Mouse (Mus musculus): ENCODE data around the gene Rbfox3. TPM values are rescaled to one million over a fixed set of nuclear protein-coding genes. Genes with fewer than 3 reads are reported as not detected.

Rbfox3 gene
- polyA plus RNA-seq, 1 experiment, result not detected

DNA sequence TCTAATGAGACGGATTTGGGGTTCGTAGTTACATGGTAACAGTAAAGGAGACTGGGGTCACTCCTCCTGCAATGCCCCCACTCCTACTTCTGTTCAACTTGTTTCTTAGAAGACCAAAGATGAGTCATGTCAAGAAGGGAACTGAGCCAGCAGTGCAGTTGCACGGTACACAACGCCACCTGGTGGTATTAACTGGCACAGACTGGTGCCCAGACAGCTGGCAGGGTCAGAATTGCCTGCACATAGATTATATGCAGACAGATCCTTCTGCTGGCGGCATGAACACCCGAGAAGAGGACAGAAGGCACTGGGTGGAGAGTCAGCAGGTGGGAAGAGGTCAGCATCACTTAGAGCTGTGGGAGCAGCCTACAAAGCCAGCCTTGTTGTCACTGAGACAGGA, 171.4 kb downstream of the Rbfox3 start:
- WGBS, result 10% methylated on average over 6 of the region's 6 CpGs
- Histone ChIP-seq H3K4me3 (replicated peaks; ENCODE audit: control insufficient read depth, low read depth, low read length) (no peak overlapping the region), H3K27ac (ENCODE audit: control insufficient read depth, insufficient read depth, low read depth, low read length, poor library complexity) (no peak overlapping the region), H3K4me1 (ENCODE audit: control insufficient read depth, insufficient read depth, low read length) (no peaks in the 10 kb centered on the region)
- TF ChIP-seq POLR2A (IDR thresholded peaks at IDR 0.05; ENCODE audit: borderline replicate concordance, control insufficient read depth, low read depth, low read length) (no peak), CTCF (IDR thresholded peaks at IDR 0.05; ENCODE audit: control insufficient read depth, insufficient read depth, low read length) (peak; percentile 57)

DNA sequence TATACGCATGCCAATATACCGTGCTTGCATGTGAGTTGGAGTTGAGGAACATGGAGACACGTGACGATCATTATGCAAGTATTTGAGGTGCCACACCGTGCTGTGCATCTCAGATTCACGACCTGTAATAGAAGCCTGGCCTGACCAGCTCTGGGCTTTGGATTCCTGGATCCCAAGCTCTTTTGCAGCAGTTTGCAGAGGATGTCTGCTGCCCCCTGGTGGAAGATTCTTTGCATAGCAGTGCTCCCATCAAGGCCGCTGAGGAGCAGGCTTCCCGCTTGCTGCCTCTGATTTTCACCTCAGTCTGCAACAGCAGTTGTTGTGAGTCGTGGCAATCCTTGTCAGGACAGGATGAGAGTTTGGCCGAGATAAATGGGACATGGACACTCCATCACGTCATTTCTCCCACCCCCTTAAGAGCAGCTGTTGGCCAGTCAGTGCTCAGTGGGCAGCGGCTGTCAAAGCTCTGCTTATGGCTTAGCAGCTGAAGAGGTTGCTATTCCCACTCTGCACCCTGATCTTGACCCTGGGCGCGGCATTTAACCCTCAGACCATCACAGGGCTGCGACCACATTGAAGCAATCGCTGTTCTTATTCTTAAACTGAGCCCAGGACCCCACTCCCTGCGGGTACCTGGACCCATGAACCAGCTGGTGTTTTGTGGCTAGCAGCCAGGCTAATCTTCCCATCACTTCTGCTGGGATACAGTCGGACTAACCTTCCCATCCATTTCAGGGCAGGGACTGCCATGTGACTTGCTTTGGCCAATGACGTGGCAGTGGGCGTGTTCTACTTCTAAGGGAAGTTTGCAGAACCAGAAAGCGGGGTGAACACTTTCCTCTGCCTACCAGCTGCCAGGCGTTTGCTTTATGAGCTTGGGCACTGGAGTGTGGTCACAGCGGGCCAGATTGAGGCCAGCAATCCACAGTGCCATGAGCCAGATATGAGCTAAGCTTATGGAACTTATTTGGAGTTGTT, 172.3 kb downstream of the Rbfox3 start:
- TF ChIP-seq CTCF (IDR thresholded peaks at IDR 0.05; ENCODE audit: control insufficient read depth, insufficient read depth, low read length) (peak; percentile 78), POLR2A (IDR thresholded peaks at IDR 0.05; ENCODE audit: borderline replicate concordance, control insufficient read depth, low read depth, low read length) (no peak)
- WGBS, result 13% methylated on average over 23 of the region's 23 CpGs
- no peak overlapping the region for H3K4me3 ChIP-seq (replicated peaks; ENCODE audit: control insufficient read depth, low read depth, low read length)
- H3K27ac ChIP-seq (ENCODE audit: control insufficient read depth, insufficient read depth, low read depth, low read length, poor library complexity), result no peak overlapping the region
- no peaks in the 10 kb centered on the region for H3K4me1 ChIP-seq (ENCODE audit: control insufficient read depth, insufficient read depth, low read length)

DNA sequence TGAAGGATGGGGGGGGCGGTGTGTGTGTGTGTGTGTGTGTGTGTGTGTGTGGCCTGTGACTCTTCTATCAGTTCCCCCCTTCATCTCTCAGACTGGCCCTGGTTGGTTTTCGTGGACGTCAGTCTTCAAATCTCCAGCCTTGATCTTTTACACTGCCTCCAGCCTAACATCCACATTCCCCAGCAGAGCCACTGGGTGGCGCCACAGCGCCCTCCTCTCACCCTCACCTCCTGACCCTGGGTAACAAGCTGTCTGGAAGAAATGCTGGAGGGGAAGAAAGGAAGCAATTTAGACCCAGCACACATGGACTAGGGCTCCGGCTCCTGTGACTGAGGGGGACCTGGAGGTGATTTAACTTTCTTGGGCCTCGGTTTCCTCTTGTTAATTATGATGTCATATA, 173.1 kb downstream of the Rbfox3 start:
- H3K4me1 ChIP-seq (ENCODE audit: control insufficient read depth, insufficient read depth, low read length), result no peaks in the 10 kb centered on the region
- TF ChIP-seq CTCF (IDR thresholded peaks at IDR 0.05; ENCODE audit: control insufficient read depth, insufficient read depth, low read length) (peak; percentile 30; the same call in 1 of the 2 replicates), POLR2A (IDR thresholded peaks at IDR 0.05; ENCODE audit: borderline replicate concordance, control insufficient read depth, low read depth, low read length) (no peak)
- WGBS, result 35% methylated on average over 6 of the region's 7 CpGs
- H3K27ac ChIP-seq (ENCODE audit: control insufficient read depth, insufficient read depth, low read depth, low read length, poor library complexity), result no peak overlapping the region
- H3K4me3 ChIP-seq (replicated peaks; ENCODE audit: control insufficient read depth, low read depth, low read length), result no peak overlapping the region

DNA sequence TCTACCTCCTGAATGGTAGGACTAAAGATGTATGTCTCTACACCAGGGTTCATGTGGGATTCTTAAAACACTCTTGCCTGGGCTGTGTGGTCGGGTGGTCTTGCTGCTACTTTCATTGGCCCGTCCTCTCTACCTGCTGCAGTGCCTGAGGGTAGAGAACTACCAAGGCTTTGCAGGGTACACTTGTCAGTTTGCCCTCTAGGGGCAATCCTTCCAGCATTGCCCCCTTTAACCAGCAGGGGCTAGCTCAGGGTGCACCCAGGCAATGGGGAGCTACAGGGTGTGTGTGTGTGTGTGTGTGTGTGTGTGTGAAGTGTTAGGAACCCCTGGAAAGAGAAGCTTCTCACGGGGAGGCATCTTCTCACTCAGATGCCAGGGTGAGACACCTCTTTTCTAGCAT, 173.6 kb downstream of the Rbfox3 start:
- Histone ChIP-seq H3K4me1 (ENCODE audit: control insufficient read depth, insufficient read depth, low read length) (no peaks in the 10 kb centered on the region), H3K4me3 (replicated peaks; ENCODE audit: control insufficient read depth, low read depth, low read length) (no peak overlapping the region), H3K27ac (ENCODE audit: control insufficient read depth, insufficient read depth, low read depth, low read length, poor library complexity) (no peak overlapping the region)
- WGBS, result 37% methylated on average over 3 of the region's 3 CpGs
- TF ChIP-seq POLR2A (IDR thresholded peaks at IDR 0.05; ENCODE audit: borderline replicate concordance, control insufficient read depth, low read depth, low read length) (no peak), CTCF (IDR thresholded peaks at IDR 0.05; ENCODE audit: control insufficient read depth, insufficient read depth, low read length) (no peak)

DNA sequence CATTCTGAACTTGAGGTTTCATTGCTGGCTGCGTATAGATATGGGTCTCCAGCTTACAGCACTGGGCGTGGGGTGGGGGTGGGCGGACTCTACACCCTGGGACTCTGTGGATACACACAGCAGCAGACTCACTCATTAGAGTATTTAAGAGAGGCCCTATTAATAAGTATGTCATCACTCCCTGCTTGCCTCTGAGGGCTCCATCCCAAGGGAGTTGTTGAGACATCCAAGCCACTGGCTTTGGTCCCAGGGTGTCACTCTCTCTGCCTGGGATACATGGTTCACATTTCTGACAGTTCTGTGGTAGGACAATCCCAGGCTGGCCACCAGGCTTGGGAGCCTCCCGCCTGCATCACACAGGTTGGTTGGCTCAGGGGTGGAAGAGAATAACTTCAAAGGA, 174.4 kb downstream of the Rbfox3 start:
- no peak overlapping the region for H3K4me3 ChIP-seq (replicated peaks; ENCODE audit: control insufficient read depth, low read depth, low read length)
- no peaks in the 10 kb centered on the region for H3K4me1 ChIP-seq (ENCODE audit: control insufficient read depth, insufficient read depth, low read length)
- H3K27ac ChIP-seq (ENCODE audit: control insufficient read depth, insufficient read depth, low read depth, low read length, poor library complexity), result no peak overlapping the region
- 82% methylated on average over 4 of the region's 4 CpGs for WGBS
- TF ChIP-seq POLR2A (IDR thresholded peaks at IDR 0.05; ENCODE audit: borderline replicate concordance, control insufficient read depth, low read depth, low read length), result no peak
- no peak for TF ChIP-seq CTCF (IDR thresholded peaks at IDR 0.05; ENCODE audit: control insufficient read depth, insufficient read depth, low read length)

DNA sequence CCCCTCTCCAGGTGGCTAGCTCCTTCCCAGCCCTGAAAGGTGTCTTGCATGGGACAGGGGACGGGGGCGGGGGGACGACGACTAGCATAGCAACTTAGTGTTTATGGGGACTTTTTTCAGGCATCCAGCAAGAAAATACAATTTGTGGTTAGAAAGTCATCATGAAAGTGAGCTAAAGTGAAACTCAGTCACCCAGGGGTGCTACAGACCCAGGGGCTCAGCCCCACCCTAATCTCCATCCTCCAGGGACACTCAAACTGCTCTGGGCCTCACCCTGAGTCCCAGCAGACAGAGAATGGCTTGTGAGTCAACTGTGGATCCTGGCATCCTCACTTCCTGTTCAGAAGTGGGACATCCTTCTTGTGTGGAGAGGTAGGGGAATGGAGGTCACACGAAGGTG, 179.7 kb downstream of the Rbfox3 start:
- TF ChIP-seq POLR2A (IDR thresholded peaks at IDR 0.05; ENCODE audit: borderline replicate concordance, control insufficient read depth, low read depth, low read length) (no peak), CTCF (IDR thresholded peaks at IDR 0.05; ENCODE audit: control insufficient read depth, insufficient read depth, low read length) (no peak)
- no peak overlapping the region for H3K4me3 ChIP-seq (replicated peaks; ENCODE audit: control insufficient read depth, low read depth, low read length)
- no peak overlapping the region for H3K27ac ChIP-seq (ENCODE audit: control insufficient read depth, insufficient read depth, low read depth, low read length, poor library complexity)
- 68% methylated on average over 5 of the region's 5 CpGs for WGBS
- H3K4me1 ChIP-seq (ENCODE audit: control insufficient read depth, insufficient read depth, low read length), result no peaks in the 10 kb centered on the region

DNA sequence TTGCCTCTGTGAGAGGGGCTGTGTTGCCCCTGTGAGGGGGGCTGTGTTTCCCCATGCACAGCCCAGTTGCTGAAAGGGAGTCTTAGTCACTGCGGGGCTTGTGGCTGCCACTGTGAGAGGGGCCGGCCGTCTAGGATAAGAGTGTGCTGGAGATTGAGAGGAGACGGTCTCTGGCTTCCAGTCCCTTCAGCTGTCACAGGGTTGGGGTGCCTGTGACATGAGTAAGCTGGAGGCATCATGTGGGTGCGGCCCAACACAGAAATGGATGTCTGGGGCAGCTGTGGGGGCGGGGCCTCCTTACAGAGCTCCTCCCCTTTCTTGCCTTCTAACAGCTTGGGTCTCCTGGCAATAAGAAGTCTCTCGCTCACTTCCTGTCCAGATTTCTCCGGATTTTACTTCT, 182.0 kb downstream of the Rbfox3 start:
- Histone ChIP-seq H3K27ac (ENCODE audit: control insufficient read depth, insufficient read depth, low read depth, low read length, poor library complexity) (no peak overlapping the region), H3K4me3 (replicated peaks; ENCODE audit: control insufficient read depth, low read depth, low read length) (no peak overlapping the region), H3K4me1 (ENCODE audit: control insufficient read depth, insufficient read depth, low read length) (no peaks in the 10 kb centered on the region)
- WGBS, result 44% methylated on average over 8 of the region's 8 CpGs
- TF ChIP-seq POLR2A (IDR thresholded peaks at IDR 0.05; ENCODE audit: borderline replicate concordance, control insufficient read depth, low read depth, low read length) (no peak), CTCF (IDR thresholded peaks at IDR 0.05; ENCODE audit: control insufficient read depth, insufficient read depth, low read length) (no peak)

DNA sequence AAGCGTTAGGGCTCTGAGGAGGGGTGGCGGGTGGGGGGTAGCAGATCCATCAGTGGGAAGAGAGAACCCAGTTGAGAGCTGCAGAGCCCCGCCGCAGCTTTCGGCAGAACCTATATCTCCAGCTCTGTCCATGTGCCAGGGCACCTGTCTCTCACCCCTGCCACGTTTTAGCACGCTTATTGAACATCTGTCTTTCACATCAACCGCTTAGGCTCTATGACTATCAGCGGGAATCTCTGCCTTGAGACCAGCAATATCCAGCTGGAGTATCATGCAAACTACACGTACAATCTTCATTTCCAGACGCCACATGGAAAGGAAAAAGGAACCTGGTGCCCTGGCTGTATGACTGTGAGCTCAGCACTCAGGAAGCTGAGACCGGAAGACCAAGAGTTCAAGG, 182.6 kb downstream of the Rbfox3 start:
- TF ChIP-seq CTCF (IDR thresholded peaks at IDR 0.05; ENCODE audit: control insufficient read depth, insufficient read depth, low read length) (no peak), POLR2A (IDR thresholded peaks at IDR 0.05; ENCODE audit: borderline replicate concordance, control insufficient read depth, low read depth, low read length) (no peak)
- no peak overlapping the region for H3K27ac ChIP-seq (ENCODE audit: control insufficient read depth, insufficient read depth, low read depth, low read length, poor library complexity)
- H3K4me1 ChIP-seq (ENCODE audit: control insufficient read depth, insufficient read depth, low read length), result no peaks in the 10 kb centered on the region
- 69% methylated on average over 12 of the region's 12 CpGs for WGBS
- no peak overlapping the region for H3K4me3 ChIP-seq (replicated peaks; ENCODE audit: control insufficient read depth, low read depth, low read length)
